Mouse (Mus musculus) 3134 (cell line): ENCODE results near the gene Gm49321.

Experiments used
- DNase-seq: peaks from one replicate; pipeline ENCODE4 v3.0.0-alpha.2; 2011; ENCODE audit warnings: low spot score; ENCODE audit not compliant: insufficient read length; ENCODE audit errors: extremely low read depth

The Gm49321 gene

DNA sequence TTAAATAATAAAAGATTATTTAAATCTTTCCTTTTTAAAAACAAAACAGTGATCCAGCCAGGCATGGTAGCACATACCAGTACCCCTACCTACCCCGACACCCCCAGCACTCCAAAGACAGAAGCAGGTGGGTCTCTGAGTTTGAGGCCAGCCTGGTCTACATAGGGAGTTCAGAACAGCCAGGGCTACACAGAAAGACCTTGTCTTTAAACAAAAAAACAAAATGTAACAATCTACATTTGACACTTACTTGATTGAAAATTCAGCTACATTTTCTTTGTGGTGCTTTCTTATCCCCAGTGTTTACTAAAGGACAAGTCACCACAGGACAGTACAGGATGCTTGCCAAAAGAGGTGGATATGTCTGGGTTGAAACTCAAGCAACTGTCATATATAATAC lies at the start of gene Gm49321:
Gm49321 (plus strand) TSS at position 301 of the 400 bp plus-strand sequence.
- no peak for DNase-seq

GRCm38 (mm10) chr12:73888003-73888783 lies 49.3 kb upstream of the Gm49321 start:
- DNase-seq, result no peak

DNA sequence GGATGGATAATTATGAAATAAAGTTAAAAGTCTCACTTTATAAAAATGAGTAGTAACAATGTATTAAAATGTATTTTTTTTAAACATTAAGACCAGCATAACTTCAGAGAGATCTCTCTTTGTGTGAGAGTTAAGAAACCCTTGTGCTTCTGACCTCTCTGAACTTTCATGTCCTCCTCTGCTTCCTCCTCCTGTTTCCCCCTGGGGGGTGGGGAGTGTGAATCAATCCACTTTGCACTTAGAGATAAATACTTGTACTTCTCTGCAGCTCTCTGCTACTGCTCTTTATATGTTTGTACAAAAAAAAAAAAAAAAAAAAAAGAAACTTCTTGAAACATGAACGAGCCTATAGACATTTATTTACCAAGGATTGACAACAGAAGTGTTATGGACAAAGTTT lies 47.9 kb upstream of the Gm49321 start:
- DNase-seq, result no peak

GRCm38 (mm10) chr12:73890086-73890485 lies 47.4 kb upstream of the Gm49321 start:
- no peak for DNase-seq

DNA sequence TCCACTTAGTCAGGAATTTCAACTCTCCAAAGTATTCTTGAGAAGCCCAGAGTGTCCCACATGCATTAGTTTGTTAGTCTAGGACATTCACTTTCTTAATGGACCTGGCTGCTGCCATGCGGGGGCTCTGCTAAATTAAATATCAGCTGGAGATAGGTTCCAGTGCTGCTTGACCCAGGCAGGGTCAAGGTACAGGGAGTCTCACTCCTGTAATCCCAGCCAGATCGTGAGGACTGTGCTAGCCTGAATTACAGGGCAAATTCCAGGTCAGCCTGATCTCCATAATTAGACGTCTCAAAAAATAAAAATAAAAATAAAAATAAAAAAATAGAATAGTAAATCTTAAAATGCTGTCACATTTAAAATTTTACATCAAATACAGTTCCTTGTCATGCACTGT lies 44.8 kb upstream of the Gm49321 start:
- no peak for DNase-seq

GRCm38 (mm10) chr12:73894838-73895237 lies 42.6 kb upstream of the Gm49321 start:
- DNase-seq, result no peak

DNA sequence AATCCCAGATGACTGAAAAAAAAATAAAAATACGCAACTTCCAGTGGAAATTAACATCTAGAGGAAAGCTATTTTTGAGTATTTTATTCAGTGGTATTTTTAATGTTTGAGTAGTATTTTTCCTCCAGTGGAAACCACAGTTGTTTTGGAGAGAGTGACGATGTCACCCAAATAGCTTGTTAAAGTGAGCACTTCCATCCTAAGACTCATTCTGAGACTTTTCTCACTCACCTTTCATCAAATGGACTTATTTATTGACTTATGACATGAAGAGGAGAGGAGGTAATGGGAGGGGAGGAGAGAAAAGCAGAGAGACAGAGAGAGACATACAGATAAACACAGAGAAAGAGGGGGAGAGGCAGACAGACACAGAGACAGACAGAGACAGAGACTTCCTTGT lies 41.8 kb upstream of the Gm49321 start:
- no peak for DNase-seq

DNA sequence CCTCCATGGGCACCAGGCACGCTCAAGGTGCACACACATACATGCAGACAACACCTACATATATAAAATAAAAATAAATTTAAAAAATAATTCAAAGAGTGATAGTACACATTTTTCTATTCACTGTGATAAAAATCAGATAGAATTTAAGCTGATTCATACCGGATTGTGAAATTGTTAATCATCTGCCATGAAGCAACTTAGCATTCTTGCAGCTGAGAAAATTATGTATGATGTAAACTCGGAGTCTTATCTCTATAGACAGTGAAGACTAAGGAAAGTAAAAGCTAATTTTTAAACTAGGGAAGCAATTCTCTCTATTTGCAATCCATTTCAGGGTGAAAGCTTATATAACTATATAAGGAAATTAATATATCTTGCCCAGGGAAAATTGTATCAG lies 41.0 kb upstream of the Gm49321 start:
- DNase-seq, result no peak

GRCm38 (mm10) chr12:73898281-73898680 lies 39.2 kb upstream of the Gm49321 start:
- no peak for DNase-seq

DNA sequence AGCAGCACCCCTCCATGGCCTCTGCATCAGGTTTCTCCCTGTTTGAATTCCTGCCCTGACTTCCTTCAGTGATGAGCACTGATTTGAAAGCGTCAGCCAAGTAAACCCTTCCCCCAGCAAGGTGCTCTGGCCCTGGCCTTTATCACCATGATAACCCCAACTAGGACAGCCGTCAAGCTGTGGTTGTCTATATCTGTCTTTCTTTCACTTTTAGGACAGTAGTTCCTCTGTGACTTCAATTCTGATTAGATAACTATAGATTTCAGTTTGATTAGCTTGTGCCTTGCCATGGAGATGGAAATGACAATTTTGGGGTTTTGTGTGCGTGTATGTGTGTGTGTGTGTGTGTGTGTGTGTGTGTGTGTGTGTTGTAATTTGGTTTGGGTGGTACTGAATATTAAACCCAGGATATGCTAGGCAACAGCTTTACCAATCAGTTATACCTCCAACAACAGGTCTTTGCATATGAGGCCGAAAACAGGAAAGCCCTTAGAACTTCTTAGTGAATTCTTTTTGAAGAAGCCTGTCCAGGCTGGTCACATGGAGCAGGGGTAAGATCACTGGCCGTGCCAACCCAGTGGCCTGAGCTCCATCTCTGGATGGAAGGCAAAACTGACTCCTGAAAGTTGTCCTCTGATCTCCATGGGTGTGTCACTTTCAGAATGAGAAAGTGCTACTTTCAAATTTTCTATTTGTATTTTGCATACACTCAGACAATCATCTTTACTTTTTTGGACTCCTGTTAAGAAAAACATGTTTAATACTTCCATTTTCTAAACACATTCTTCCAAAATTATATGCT lies 33.1 kb upstream of the Gm49321 start:
- DNase-seq, result no peak

DNA sequence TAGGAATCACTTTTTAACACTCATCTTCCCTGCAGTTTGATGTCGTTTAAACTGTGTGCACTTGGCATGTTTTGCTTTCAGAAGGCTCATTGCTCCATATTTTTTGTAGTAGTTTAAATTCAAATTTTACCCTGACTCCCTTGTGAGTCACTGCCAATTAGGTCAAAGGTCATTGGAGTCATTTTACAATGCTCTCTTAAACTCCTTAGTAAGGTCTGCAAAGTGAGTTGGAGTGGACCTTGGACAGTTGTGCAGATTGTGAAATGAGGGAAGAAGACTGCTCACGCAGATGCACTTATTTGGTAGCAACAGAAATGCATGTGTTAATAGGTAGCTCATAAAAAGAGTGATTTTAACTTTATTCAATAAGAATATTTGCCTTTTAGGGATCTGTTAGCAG lies 32.4 kb upstream of the Gm49321 start:
- DNase-seq, result no peak

DNA sequence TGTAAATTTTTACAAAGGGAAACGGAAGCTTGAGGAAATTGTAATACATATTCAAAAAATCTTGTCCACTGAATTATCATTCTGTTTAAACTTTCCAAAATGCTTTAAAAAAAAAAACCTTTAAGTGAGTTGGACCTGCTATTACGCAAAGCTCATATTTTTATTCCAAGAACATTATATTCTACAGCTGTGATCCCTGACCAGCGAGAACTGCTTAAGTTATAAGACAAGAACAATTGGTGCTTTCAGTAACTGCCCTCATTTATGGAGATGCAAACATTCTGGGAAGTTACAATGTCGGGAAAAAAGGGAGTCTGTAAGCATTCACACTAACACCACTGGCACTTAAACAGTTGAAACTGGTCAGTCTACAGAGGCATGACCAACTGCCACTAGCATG lies 31.9 kb upstream of the Gm49321 start:
- DNase-seq, result no peak

GRCm38 (mm10) chr12:73907079-73907672 lies 30.3 kb upstream of the Gm49321 start:
- no peak for DNase-seq

- peak; percentile 94 for DNase-seq
Measured at GRCm38 (mm10) chr12:73907673-73908150, 29.7 kb upstream of the Gm49321 start.

DNA sequence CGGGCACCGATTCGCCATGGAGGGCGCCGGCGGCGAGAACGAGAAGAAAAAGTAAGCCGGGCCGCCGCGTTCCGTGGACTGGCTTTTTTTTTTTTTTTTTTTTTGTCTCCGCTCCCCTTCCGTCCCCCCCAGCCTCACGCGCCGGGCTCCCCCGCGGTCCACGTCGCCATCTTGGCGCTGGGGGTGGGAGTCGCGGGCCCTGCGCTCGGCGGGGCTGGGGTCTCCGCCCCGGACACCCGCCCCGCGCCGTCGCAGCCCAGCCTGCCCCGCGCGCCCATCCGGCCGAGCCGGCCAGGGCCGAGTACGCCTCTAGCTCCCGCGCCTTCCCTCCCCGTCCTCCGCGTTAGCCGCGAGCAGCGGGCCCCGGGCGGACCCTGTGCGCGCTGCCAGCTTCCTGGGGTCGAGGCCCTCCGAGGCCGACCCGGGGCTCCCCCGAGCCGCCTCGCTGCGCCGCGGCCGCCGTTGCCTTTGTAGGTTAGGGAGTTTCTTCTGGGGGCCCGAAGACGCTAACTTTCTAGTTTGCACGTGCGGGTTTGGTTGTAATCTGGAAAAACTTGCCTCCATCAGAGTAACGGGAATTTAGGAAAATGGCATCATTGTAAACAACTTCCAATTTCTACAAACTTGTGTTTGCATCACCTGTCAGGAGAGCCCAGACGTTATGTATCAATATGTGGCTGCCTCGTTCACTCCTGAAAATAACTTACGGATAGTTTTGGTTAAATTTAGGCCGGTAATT lies 29.0 kb upstream of the Gm49321 start:
- peak; percentile 52 for DNase-seq

GRCm38 (mm10) chr12:73909013-73909575 lies 28.4 kb upstream of the Gm49321 start:
- DNase-seq, result no peak

DNA sequence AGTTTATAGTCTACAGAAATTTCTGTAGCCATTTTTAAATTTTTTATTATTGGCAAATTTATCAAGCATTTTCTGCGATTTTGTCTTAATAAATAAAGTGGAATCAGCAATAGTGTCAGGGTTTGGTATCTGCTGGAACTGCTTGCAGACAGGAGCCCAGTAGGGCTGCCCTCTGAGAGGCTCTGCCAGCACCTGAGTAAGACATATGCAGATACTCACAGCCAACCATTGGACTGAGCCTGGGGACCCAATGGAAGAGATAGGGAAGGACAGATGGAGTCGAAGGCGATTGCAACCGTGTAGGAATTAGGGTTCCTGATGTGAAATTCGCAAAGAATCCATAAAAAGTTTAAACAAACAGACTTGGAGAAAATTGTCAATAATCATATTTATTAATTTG lies 19.0 kb upstream of the Gm49321 start:
- DNase-seq, result no peak

DNA sequence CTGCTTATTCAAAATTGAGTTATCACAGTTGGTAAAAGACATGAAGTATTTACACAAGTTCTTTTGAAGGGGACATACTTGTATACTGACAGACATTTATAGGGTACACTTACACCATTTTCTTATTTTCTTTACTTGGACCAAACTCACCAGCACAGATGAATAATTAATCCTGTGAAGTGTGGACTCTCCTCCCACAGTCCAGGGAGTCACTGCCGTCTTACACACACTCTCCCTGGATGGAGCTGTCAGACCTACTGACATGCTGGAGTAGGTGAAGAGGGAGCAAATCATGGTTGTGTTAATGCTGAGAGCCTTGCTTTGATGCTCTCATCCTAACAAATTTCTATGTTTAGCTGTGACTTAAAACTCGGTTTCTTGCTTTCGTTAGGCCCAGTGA lies 7.2 kb upstream of the Gm49321 start:
- no peak for DNase-seq

GRCm38 (mm10) chr12:73931274-73931673 lies 6.2 kb upstream of the Gm49321 start:
- DNase-seq, result no peak

- no peak for DNase-seq
Measured at GRCm38 (mm10) chr12:73934528-73934927, 2.9 kb upstream of the Gm49321 start.
